In the genomic region with DNA sequence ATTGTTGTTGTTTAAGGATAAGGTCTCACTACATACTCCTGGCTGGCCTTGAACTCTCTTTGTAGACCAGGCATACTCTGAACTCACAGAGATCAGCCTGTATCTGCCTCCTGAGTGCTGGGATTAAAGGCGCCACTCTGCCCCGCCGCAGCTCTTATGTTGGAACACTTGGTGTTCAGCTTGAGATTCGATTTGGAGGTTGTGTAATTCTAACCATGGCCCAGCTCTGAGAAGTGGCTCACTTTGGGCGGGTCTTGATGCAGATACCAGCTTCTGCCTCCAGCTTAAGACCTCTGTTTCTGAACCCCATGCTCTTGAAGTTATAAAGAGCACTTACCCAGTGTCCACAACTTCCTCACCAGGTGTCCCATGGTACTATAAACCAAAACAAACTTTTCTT, we compare ENCODE assay signal across 14 mouse cellular contexts. TPM values are rescaled to one million over a fixed set of nuclear protein-coding genes. Genes with fewer than 3 reads are reported as not detected.
DNase-seq lines count a peak whose midpoint lies in the region; ATAC-seq and TF ChIP-seq lines count a peak whose summit lies in the region.
"Had no signal": no experiment of that assay in that cellular context is flagged by ENCODE, and none has a peak within 500 bp of the region (broad histone marks: within the 10 kb centered on the region; RNA-seq: fewer than 3 reads in every experiment).

No protein-coding gene starts in this region.

- TF ChIP-seq POLR2A in thymus, adult 2 months (IDR thresholded peaks at IDR 0.05; ENCODE audit: control insufficient read depth, extremely low read depth, insufficient read depth, low read length, poor library complexity): no peak
- TF ChIP-seq POLR2A in liver, adult 2 months (IDR thresholded peaks at IDR 0.05; ENCODE audit: extremely low read depth, insufficient read depth, low read length): no peak
- TF ChIP-seq POLR2A in kidney, adult 2 months (IDR thresholded peaks at IDR 0.05; ENCODE audit: low read depth, low read length): no peak

- TF ChIP-seq CTCF in thymus, adult 2 months (IDR thresholded peaks at IDR 0.05; ENCODE audit: borderline replicate concordance, control insufficient read depth, extremely low read depth, insufficient read depth, low read length, poor library complexity): no peak
- TF ChIP-seq CTCF in liver, adult 2 months (IDR thresholded peaks at IDR 0.05; ENCODE audit: low read depth, low read length): no peak
- TF ChIP-seq CTCF in kidney, adult 2 months (conservative IDR thresholded peaks at IDR 0.05; ENCODE audit: insufficient read depth, insufficient read length, low read depth, low read length): no peak

- no peak for ATAC-seq in CD4-positive, CD25-positive, alpha-beta regulatory T cell, adult 4 months
- ATAC-seq: forebrain, embryonic 13.5 days; lung, postnatal 0 days had no signal

- no peak overlapping the region for H3K4me3 ChIP-seq in thymus, adult 2 months (ENCODE audit: control insufficient read depth, insufficient read depth, low read length)
- H3K4me3 ChIP-seq in liver, adult 2 months (ENCODE audit: insufficient read depth, low read depth, low read length): no peak overlapping the region
- H3K4me3 ChIP-seq in kidney, adult 2 months (ENCODE audit: insufficient read depth, low read depth, low read length): no peak overlapping the region
- H3K4me3 ChIP-seq: stomach, embryonic 15.5 days had no signal

- H3K27me3 ChIP-seq in thymus, adult 2 months (ENCODE audit: control insufficient read depth, insufficient read depth, low read length): no peaks in the 10 kb centered on the region
- H3K27me3 ChIP-seq in liver, adult 2 months (ENCODE audit: control insufficient read depth, insufficient read depth, low read length): no peaks in the 10 kb centered on the region
- no peaks in the 10 kb centered on the region for H3K27me3 ChIP-seq in splenic B cell, adult 2 months (ENCODE audit: control insufficient read depth, insufficient read depth, low read length, poor library complexity, severe bottlenecking)
- H3K27me3 ChIP-seq in kidney, adult 2 months (replicated peaks; ENCODE audit: control insufficient read depth, insufficient read depth, low read length): no peaks in the 10 kb centered on the region
- H3K27me3 ChIP-seq: forebrain, embryonic 13.5 days; kidney, embryonic 15.5 days; midbrain, embryonic 12.5 days; stomach, embryonic 15.5 days had no signal

- H3K36me3 ChIP-seq in thymus, adult 2 months (ENCODE audit: control insufficient read depth, insufficient read depth, low read length): no peaks in the 10 kb centered on the region
- no peaks in the 10 kb centered on the region for H3K36me3 ChIP-seq in liver, adult 2 months (ENCODE audit: control insufficient read depth, insufficient read depth, low read length)
- 0 out of 2 replicates have a peak, but pooled peaks cover 2% of the 10 kb centered on the region for H3K36me3 ChIP-seq in splenic B cell, adult 2 months (ENCODE audit: control insufficient read depth, insufficient read depth, low read length, poor library complexity, severe bottlenecking)
- no peaks in the 10 kb centered on the region for H3K36me3 ChIP-seq in kidney, adult 2 months (ENCODE audit: control insufficient read depth, insufficient read depth, low read length)
- H3K36me3 ChIP-seq: stomach, embryonic 15.5 days had no signal

- peaks cover 8% of the 10 kb centered on the region for H3K4me1 ChIP-seq in thymus, adult 2 months (replicated peaks; ENCODE audit: control insufficient read depth, insufficient read depth, low read length)
- peaks cover 4% of the 10 kb centered on the region; the same call in 1 of the 2 replicates for H3K4me1 ChIP-seq in liver, adult 2 months (ENCODE audit: control insufficient read depth, insufficient read depth, low read length)
- H3K4me1 ChIP-seq in kidney, adult 2 months (ENCODE audit: control insufficient read depth, insufficient read depth, low read length): peaks cover 9% of the 10 kb centered on the region

- H3K27ac ChIP-seq in thymus, adult 2 months (ENCODE audit: control insufficient read depth, insufficient read depth, low read length): peak overlapping the region; percentile 38; the same call in 1 of the 2 replicates
- H3K27ac ChIP-seq in liver, adult 2 months (replicated peaks; ENCODE audit: insufficient read depth, low read depth, low read length): no peak overlapping the region
- no peak overlapping the region for H3K27ac ChIP-seq in kidney, adult 2 months (ENCODE audit: insufficient read depth, low read depth, low read length)
- H3K27ac ChIP-seq: forebrain, embryonic 13.5 days; kidney, embryonic 15.5 days; stomach, embryonic 15.5 days had no signal

- WGBS in thymus, adult 2 months: 74% methylated on average over 5 of the region's 5 CpGs
- WGBS in liver, adult 2 months: 82% methylated on average over 5 of the region's 5 CpGs
- WGBS in kidney, adult 2 months: 93% methylated on average over 5 of the region's 5 CpGs

- DNase-seq in CD4-positive, CD25-positive, alpha-beta regulatory T cell, adult 2 months (ENCODE audit: low read depth, low spot score): peak; percentile 7
- no peak for DNase-seq in thymus, adult 2 months
- no peak for DNase-seq in thymus, postnatal 14 days
- DNase-seq in liver, adult 2 months (ENCODE audit: extremely low read depth, low read depth, low spot score): peak; percentile 28
- peak; percentile 16 for DNase-seq in splenic B cell, adult 2 months (ENCODE audit: low read depth, low spot score)
- no peak for DNase-seq in kidney, adult 11 months
- DNase-seq in kidney, adult 2 months: no peak
- DNase-seq: adrenal gland, postnatal 14 days had no signal

- peaks cover 12% of the 10 kb centered on the region; the same call in 1 of the 2 replicates for H3K79me2 ChIP-seq in liver, adult 2 months (ENCODE audit: control insufficient read depth, insufficient read depth, low read length)

- H3K9ac ChIP-seq in liver, adult 2 months (ENCODE audit: low read depth, low read length): no peak overlapping the region
- H3K9ac ChIP-seq: midbrain, embryonic 12.5 days; stomach, embryonic 15.5 days had no signal

RNA-seq across cellular contexts. Expression of a gene that starts 1.3 kb away (rescaled TPM):
- 100 to 1,000 TPM; 114 to 124 TPM for polyA plus RNA-seq in CD4-positive, CD25-positive, alpha-beta regulatory T cell, adult 4 months (2017; shearing (Covaris generic))
- polyA plus RNA-seq in thymus, adult 2 months (2012; rRNA removed): 10.7 and 12.4 TPM in 2 replicates
- total RNA-seq in liver, adult 2 months (2014; rRNA removed): 25.7 and 27.8 TPM in 2 replicates
- polyA plus RNA-seq in liver, adult 2 months (2012; rRNA removed): 5.6 and 6.1 TPM in 2 replicates
- 10.3 and 16.0 TPM in 2 replicates for polyA plus RNA-seq in kidney, adult 2 months (2012; rRNA removed)

RNA-seq across cellular contexts. Expression of a gene that starts 41.7 kb away (rescaled TPM):
- 100 to 1,000 TPM; 145 to 175 TPM for polyA plus RNA-seq in CD4-positive, CD25-positive, alpha-beta regulatory T cell, adult 4 months (2017; shearing (Covaris generic))
- 28.3 and 31.5 TPM in 2 replicates for polyA plus RNA-seq in thymus, adult 2 months (2012; rRNA removed)
- 262 and 301 TPM in 2 replicates for total RNA-seq in liver, adult 2 months (2014; rRNA removed)
- 52.3 and 59.2 TPM in 2 replicates for polyA plus RNA-seq in liver, adult 2 months (2012; rRNA removed)
- polyA plus RNA-seq in kidney, adult 2 months (2012; rRNA removed): 66.8 and 99.8 TPM in 2 replicates

RNA-seq across cellular contexts. Expression of a gene that starts 41.8 kb away (rescaled TPM):
- polyA plus RNA-seq in CD4-positive, CD25-positive, alpha-beta regulatory T cell, adult 4 months (2017; shearing (Covaris generic)): 100 to 1,000 TPM; 128 to 193 TPM
- polyA plus RNA-seq in thymus, adult 2 months (2012; rRNA removed): 33.2 and 38.3 TPM in 2 replicates
- total RNA-seq in liver, adult 2 months (2014; rRNA removed): 194 and 259 TPM in 2 replicates
- 29.5 and 41.5 TPM in 2 replicates for polyA plus RNA-seq in liver, adult 2 months (2012; rRNA removed)
- polyA plus RNA-seq in kidney, adult 2 months (2012; rRNA removed): 46.2 and 90.1 TPM in 2 replicates

Comparison
In these comparisons a context has a peak if more than half of its experiments do, and no peak if none do; other contexts are left out.
1. DNase-seq: peak in CD4-positive, CD25-positive, alpha-beta regulatory T cell, adult 2 months (single experiment), liver, adult 2 months (single experiment) and splenic B cell, adult 2 months (single experiment); none in thymus, adult 2 months (single experiment), thymus, postnatal 14 days (single experiment), kidney, adult 11 months (single experiment) and kidney, adult 2 months (single experiment).